Mouse (Mus musculus): ENCODE results near the gene Hamp. TPM values are rescaled to one million over a fixed set of nuclear protein-coding genes. Genes with fewer than 3 reads are reported as not detected.

The Hamp gene
- not detected in 2 replicates for polyA plus RNA-seq (2016; fragmentation: Nextera tagmentation; extraction: Ambion mirVana)

GRCm38 (mm10) chr7:30943909-30944635 lies at the start of gene Hamp:
TSS of gene Hamp (minus strand) at chr7:30944032.
- no peak for DNase-seq (ENCODE audit: low spot score)
- no peak within 1 kb of the TSS for H3K4me3 ChIP-seq
- no peaks in the 10 kb centered on the region for H3K9me3 ChIP-seq
- H3K27ac ChIP-seq: no peak within 1 kb of the TSS
- WGBS: 61% methylated on average over 9 of the region's 9 CpGs
- no peaks in the 10 kb centered on the region for H3K27me3 ChIP-seq (ENCODE audit: insufficient read depth, poor library complexity, severe bottlenecking)
- H3K4me1 ChIP-seq: no peaks in the 10 kb centered on the region
- peaks cover 25% of the 10 kb centered on the region for H3K36me3 ChIP-seq

- DNase-seq (ENCODE audit: low spot score): no peak
- no peaks in the 10 kb centered on the region for H3K36me3 ChIP-seq
- peaks cover 9% of the 10 kb centered on the region for H3K4me1 ChIP-seq
- no peak overlapping the region for H3K27ac ChIP-seq
- H3K4me3 ChIP-seq: no peak overlapping the region
- H3K27me3 ChIP-seq (ENCODE audit: insufficient read depth, poor library complexity, severe bottlenecking): no peaks in the 10 kb centered on the region
- 61% methylated on average over 5 of the region's 5 CpGs for WGBS
- H3K9me3 ChIP-seq: peaks cover 4% of the 10 kb centered on the region; the same call in 1 of the 2 replicates
Measured at GRCm38 (mm10) chr7:30992148-30992547, 48.3 kb upstream of the Hamp start.

GRCm38 (mm10) chr7:30988519-30989162 lies 44.8 kb upstream of the Hamp start:
- H3K36me3 ChIP-seq: no peaks in the 10 kb centered on the region
- H3K27ac ChIP-seq: no peak overlapping the region
- H3K4me1 ChIP-seq: peaks cover 9% of the 10 kb centered on the region
- no peak for DNase-seq (ENCODE audit: low spot score)
- H3K27me3 ChIP-seq (ENCODE audit: insufficient read depth, poor library complexity, severe bottlenecking): no peaks in the 10 kb centered on the region
- H3K4me3 ChIP-seq: no peak overlapping the region
- 85% methylated on average over 4 of the region's 4 CpGs for WGBS
- no peaks in the 10 kb centered on the region for H3K9me3 ChIP-seq

- Histone ChIP-seq H3K36me3 (no peaks in the 10 kb centered on the region), H3K4me3 (no peak overlapping the region), H3K4me1 (no peaks in the 10 kb centered on the region), H3K27me3 (ENCODE audit: insufficient read depth, poor library complexity, severe bottlenecking) (no peaks in the 10 kb centered on the region), H3K27ac (no peak overlapping the region), H3K9me3 (no peaks in the 10 kb centered on the region)
- WGBS: 80% methylated on average over 9 of the region's 9 CpGs
- DNase-seq (ENCODE audit: low spot score): no peak
Measured at GRCm38 (mm10) chr7:30985357-30985756, 41.5 kb upstream of the Hamp start.

- 85% methylated on average over 4 of the region's 4 CpGs for WGBS
- no peak overlapping the region for H3K27ac ChIP-seq
- DNase-seq (ENCODE audit: low spot score): no peak
- no peaks in the 10 kb centered on the region for H3K9me3 ChIP-seq
- no peaks in the 10 kb centered on the region for H3K4me1 ChIP-seq
- H3K27me3 ChIP-seq (ENCODE audit: insufficient read depth, poor library complexity, severe bottlenecking): no peaks in the 10 kb centered on the region
- H3K36me3 ChIP-seq: 0 out of 2 replicates have a peak, but pooled peaks cover 2% of the 10 kb centered on the region
- H3K4me3 ChIP-seq: no peak overlapping the region
Measured at GRCm38 (mm10) chr7:30981703-30982102, 37.9 kb upstream of the Hamp start.

DNA sequence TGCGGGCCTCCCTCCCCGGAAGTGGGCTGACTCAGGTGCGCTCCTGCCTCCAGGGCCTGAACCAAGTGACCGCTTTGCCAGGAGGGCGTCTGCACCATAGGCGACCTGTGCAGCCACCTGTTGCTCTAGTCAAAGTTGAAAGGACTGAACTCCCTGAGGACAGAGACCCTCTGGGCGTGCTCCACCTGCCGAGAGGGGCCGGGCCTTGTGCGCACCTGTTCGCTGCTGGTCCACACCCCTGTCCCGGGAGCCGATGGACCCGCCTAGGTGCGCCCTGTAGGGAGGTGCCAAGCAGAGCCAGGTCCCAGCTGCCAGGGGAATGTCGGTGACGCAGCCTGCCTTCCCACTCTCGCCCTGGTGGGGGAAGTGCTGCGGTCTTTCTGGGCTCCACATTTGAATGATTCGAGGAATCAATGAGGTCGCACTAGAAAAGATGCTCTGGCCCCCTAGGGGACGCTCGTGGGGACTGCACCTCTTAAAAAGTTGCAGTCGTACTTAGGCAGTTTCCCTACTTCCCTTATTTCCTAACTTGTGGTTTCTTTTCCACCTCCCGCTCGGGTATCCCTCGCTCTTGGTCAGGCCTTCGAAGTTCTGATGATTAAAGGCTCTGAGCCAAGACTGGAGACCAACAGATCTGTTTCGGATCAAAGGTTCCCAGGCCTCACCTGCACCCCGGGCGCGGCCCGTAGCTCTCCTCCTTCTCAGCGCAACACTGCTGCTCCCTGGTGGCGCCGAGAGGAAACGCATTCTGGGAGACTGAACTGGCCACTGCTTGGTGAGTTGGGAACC lies 29.9 kb upstream of the Hamp start, which contains the start of gene Fam187b:
TSS of gene Fam187b (plus strand) at position 290 of the 789 bp plus-strand sequence.
- H3K4me3 ChIP-seq: peak within 1 kb of the TSS; percentile 65
- peak; percentile 88 for DNase-seq (ENCODE audit: low spot score)
- under 1% methylated on average over 37 of the region's 37 CpGs for WGBS
- no peaks in the 10 kb centered on the region for H3K9me3 ChIP-seq
- peak within 1 kb of the TSS; percentile 81 for H3K27ac ChIP-seq
- H3K36me3 ChIP-seq: peaks cover 3% of the 10 kb centered on the region; the same call in 1 of the 2 replicates
- H3K27me3 ChIP-seq (ENCODE audit: insufficient read depth, poor library complexity, severe bottlenecking): peaks cover 22% of the 10 kb centered on the region
- H3K4me1 ChIP-seq: peaks cover 12% of the 10 kb centered on the region

GRCm38 (mm10) chr7:30973251-30973500 lies 29.3 kb upstream of the Hamp start, which contains the start of gene Lsr:
TSS of gene Lsr (minus strand) at chr7:30973464.
- peak within 1 kb of the TSS; percentile 65 for H3K4me3 ChIP-seq
- H3K27me3 ChIP-seq (ENCODE audit: insufficient read depth, poor library complexity, severe bottlenecking): peaks cover 22% of the 10 kb centered on the region
- under 1% methylated on average over 19 of the region's 19 CpGs for WGBS
- H3K9me3 ChIP-seq: no peaks in the 10 kb centered on the region
- peak within 1 kb of the TSS; percentile 81 for H3K27ac ChIP-seq
- H3K4me1 ChIP-seq: peaks cover 12% of the 10 kb centered on the region
- no peak for DNase-seq (ENCODE audit: low spot score)
- H3K36me3 ChIP-seq: peaks cover 3% of the 10 kb centered on the region; the same call in 1 of the 2 replicates

GRCm38 (mm10) chr7:30972426-30973250 lies 28.8 kb upstream of the Hamp start:
- Histone ChIP-seq H3K9me3 (no peaks in the 10 kb centered on the region), H3K27me3 (ENCODE audit: insufficient read depth, poor library complexity, severe bottlenecking) (peaks cover 22% of the 10 kb centered on the region), H3K27ac (peak overlapping the region; percentile 81), H3K36me3 (peaks cover 3% of the 10 kb centered on the region; the same call in 1 of the 2 replicates), H3K4me1 (peaks cover 12% of the 10 kb centered on the region), H3K4me3 (peak overlapping the region; percentile 65)
- 2% methylated on average over 41 of the region's 41 CpGs for WGBS
- DNase-seq (ENCODE audit: low spot score): no peak

GRCm38 (mm10) chr7:30971901-30972300 lies 28.1 kb upstream of the Hamp start:
- 88% methylated on average over 15 of the region's 15 CpGs for WGBS
- no peak for DNase-seq (ENCODE audit: low spot score)
- Histone ChIP-seq H3K4me3 (peak overlapping the region; percentile 65; the same call in 1 of the 2 replicates), H3K4me1 (peaks cover 12% of the 10 kb centered on the region), H3K27me3 (ENCODE audit: insufficient read depth, poor library complexity, severe bottlenecking) (peaks cover 22% of the 10 kb centered on the region), H3K27ac (no peak overlapping the region), H3K36me3 (peaks cover 3% of the 10 kb centered on the region; the same call in 1 of the 2 replicates), H3K9me3 (no peaks in the 10 kb centered on the region)

- Histone ChIP-seq H3K27me3 (ENCODE audit: insufficient read depth, poor library complexity, severe bottlenecking) (peaks cover 22% of the 10 kb centered on the region), H3K4me1 (peaks cover 12% of the 10 kb centered on the region), H3K27ac (no peak overlapping the region), H3K4me3 (no peak overlapping the region), H3K9me3 (no peaks in the 10 kb centered on the region), H3K36me3 (peaks cover 3% of the 10 kb centered on the region; the same call in 1 of the 2 replicates)
- 85% methylated on average over 4 of the region's 4 CpGs for WGBS
- DNase-seq (ENCODE audit: low spot score): no peak
Measured at GRCm38 (mm10) chr7:30969174-30969573, 25.3 kb upstream of the Hamp start.

DNA sequence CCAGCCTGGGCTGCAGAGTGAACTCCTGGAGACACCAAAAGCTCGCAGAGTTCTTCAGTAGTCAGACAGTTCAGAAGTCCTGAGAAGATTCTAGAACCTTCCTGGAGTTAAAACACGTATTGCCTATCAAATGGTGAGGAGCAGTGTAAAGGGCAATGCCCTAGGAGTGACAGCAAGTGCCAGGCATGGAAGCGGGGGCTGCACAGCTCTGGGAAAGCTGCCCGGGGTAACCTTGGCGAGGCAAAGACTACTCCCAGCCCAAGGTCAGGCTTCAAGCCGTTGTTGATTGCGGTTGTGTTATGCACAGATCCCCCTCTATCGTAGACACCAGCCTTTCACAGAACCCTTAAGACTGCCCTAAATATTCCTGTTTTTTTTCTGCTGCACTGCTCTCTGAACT lies 24.8 kb upstream of the Hamp start:
- no peak overlapping the region for H3K27ac ChIP-seq

DNA sequence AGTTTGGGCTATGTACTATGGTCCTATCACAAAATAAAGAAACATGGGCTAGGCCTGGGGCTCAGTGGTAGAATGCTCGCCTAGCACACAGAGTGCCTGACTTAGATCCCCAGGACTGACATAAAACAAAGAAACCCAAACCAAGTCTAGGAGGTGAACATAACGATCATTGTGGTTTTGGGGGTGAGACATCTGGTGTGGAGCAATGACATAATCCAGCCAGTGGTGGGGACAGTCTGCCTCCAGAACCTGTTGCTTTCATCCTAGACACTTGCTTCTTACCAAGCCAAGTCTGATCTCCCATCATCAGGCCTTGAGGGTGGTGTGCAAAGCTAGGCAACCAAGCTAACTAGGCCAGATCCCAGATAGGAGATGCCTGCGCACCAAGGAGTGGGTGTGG lies 22.8 kb upstream of the Hamp start:
- H3K27ac ChIP-seq: no peak overlapping the region
- H3K4me1 ChIP-seq: no peaks in the 10 kb centered on the region
- WGBS: 88% methylated on average over 3 of the region's 3 CpGs
- no peaks in the 10 kb centered on the region for H3K9me3 ChIP-seq
- H3K36me3 ChIP-seq: peaks cover 5% of the 10 kb centered on the region; the same call in 1 of the 2 replicates
- no peak overlapping the region for H3K4me3 ChIP-seq
- no peak for DNase-seq (ENCODE audit: low spot score)
- H3K27me3 ChIP-seq (ENCODE audit: insufficient read depth, poor library complexity, severe bottlenecking): peaks cover 2% of the 10 kb centered on the region; the same call in 1 of the 2 replicates

More for the DNA sequence above, 24.8 kb upstream of the Hamp start:
- 87% methylated on average over 8 of the region's 8 CpGs for WGBS
- peaks cover 3% of the 10 kb centered on the region; the same call in 1 of the 2 replicates for H3K36me3 ChIP-seq
- no peak for DNase-seq (ENCODE audit: low spot score)
- peaks cover 11% of the 10 kb centered on the region for H3K4me1 ChIP-seq
- peaks cover 21% of the 10 kb centered on the region for H3K27me3 ChIP-seq (ENCODE audit: insufficient read depth, poor library complexity, severe bottlenecking)
- no peaks in the 10 kb centered on the region for H3K9me3 ChIP-seq
- H3K4me3 ChIP-seq: no peak overlapping the region
